Mouse (Mus musculus) thymus, postnatal 10 days (tissue): Measurements from ENCODE around the gene Rpp40.

Source experiments
- DNase-seq, 2 experiments: peaks; one replicate each; pipeline ENCODE4 v3.0.0; 2021; ENCODE audit warnings: low spot score in 2 of 2

Gene Rpp40

DNA sequence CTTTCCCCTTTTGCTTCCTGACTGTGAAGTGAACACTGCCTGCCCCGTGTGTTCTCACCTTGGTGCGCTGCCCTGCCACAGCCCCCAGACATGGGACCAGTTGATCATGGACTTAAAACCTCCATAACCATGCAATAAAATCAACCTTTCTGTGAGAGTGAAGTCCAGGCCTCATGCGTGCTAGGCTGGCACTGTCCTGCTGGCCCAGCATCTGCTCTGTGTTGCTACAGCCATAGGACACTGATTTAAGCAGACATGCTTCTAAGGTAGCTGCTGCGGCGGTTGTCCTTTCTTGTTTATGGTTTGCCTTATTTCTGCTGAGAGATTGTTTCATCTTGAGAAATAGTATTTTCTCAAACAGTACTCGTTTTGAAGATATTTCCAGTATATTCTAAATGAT is 54.6 kb downstream of the Rpp40 start:
- no peak for DNase-seq

DNA sequence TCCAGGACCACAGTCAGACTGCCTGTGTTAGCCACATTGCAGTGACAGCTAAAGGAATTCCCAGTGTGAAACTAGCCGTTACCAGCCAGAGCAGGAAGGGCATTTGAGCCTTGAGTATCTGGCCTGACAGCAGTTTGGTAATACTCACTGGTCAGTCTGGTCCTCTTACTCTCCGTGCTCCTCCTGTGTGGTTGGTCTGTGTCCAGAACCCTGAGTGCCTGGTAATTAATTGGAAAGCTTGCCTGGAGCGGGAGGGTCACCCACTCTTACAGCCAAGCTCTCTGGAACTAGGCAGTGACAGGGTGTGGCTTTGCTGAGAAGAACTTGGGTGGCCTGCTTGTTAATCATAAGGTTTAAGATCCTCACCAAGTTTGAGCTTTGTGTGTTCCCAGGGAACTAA is 57.5 kb downstream of the Rpp40 start:
- DNase-seq, result no peak

DNA sequence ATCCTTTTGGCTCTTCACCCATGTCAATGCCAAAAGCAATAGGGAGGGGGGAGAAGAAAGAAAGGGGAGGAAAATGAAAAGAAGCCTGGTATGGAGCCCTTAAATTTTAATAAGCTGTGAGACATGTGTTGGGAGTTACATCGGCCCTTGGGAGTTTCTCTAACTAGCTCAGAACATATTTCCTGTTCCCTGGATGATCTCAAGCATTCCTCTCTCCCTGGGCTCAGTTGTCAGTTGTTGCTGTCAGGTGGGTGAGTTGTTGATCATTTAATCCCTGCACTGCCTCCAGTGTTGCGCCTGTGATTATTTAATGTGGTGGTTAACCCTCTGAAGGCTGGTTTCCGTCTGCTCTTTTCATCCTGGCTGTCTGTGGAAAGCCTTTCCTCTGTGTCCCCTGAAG is 60.9 kb downstream of the Rpp40 start:
- DNase-seq, result no peak
